Mouse (Mus musculus) erythroblast, embryonic 14.5 days (primary cell): Measurements from ENCODE around the gene Skp1a. TPM values are rescaled to one million over a fixed set of nuclear protein-coding genes. Genes with fewer than 3 reads are reported as not detected.
A peak's percentile ranks its signal among the peaks of the same experiment; 100 is the strongest.

Experiments
- H3K27me3 ChIP-seq: 2 replicates; pipeline ENCODE4 v1.6.1; 2012; ENCODE audit warnings: inconsistent platforms; ENCODE audit not compliant: control insufficient read depth
- H3K36me3 ChIP-seq: 2 replicates; pipeline ENCODE4 v1.6.1; 2012; ENCODE audit warnings: mild to moderate bottlenecking, inconsistent platforms; ENCODE audit not compliant: control insufficient read depth
- H3K4me1 ChIP-seq: 2 replicates; pipeline ENCODE4 v1.6.1; 2012; ENCODE audit warnings: inconsistent platforms; ENCODE audit not compliant: control insufficient read depth
- H3K4me3 ChIP-seq: replicated peaks from 2 replicates; pipeline ENCODE3; 2012; ENCODE audit warnings: moderate library complexity, mild to moderate bottlenecking, inconsistent platforms
- H3K9me3 ChIP-seq: 2 replicates; pipeline ENCODE4 v1.6.1; 2012; ENCODE audit warnings: low read length, inconsistent platforms, mixed read lengths; ENCODE audit not compliant: control insufficient read depth
- GATA1 ChIP-seq: IDR thresholded peaks from 2 replicates; pipeline ENCODE4 v1.6.1; 2012; ENCODE audit warnings: low read length, inconsistent platforms, mixed read lengths
- TAL1 ChIP-seq: IDR thresholded peaks from 3 replicates; pipeline ENCODE4 v1.6.1; 2012; ENCODE audit warnings: low read length, inconsistent platforms, mixed read lengths
- polyA plus RNA-seq: library from polyadenylated mRNA; stranded (reverse); fragments of >175 nt; gene quantifications from 2 replicates; pipeline ENCODE4 v1.2.3, GENCODE M21; 2012

Skp1a gene
- polyA plus RNA-seq, 1 experiment, result 2.3 TPM

DNA sequence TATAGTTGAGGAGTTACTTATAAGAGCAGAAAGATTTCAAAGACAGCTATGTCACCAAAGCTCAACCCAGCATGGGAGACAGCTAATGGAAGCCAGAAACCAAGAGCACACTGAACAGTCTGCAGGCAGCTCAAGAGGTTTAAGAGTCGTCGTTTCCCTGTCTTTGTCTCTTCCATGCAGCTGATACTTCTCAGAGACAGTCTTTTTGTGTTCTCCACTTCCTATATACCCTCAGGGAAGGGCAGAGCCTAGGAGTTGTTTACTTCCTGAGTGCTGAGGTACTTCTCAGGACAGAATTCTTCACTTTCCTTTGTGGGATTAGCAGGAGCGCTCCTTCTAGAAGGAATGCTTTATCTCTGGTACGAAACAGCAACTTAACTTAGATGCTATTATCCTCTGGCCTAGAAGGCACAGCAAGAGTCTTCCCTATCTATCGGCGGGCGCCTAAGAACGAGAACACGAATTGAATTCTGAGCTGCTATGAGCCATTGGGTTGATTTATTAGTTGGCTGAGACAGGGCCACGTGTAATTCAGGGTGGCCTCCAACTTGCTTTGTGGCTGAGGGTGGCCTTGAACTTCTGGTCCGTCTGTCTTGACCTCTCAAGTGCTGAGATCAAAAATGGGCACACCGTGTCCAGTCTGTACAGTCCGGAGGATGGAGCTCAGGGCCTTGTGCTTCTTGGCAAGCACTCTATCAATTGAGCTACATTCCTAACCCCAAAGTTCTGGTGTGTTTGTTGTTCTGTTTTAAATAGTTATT is 4.1 kb upstream of the Skp1a start:
- TF ChIP-seq GATA1 (no peak), TAL1 (no peak)
- Histone ChIP-seq H3K27me3 (peaks cover 17% of the 10 kb centered on the region), H3K9me3 (no peaks in the 10 kb centered on the region), H3K4me3 (no peak overlapping the region), H3K36me3 (no peaks in the 10 kb centered on the region; the same call in 1 of the 2 replicates), H3K4me1 (peaks cover 15% of the 10 kb centered on the region)

- H3K36me3 ChIP-seq, result no peaks in the 10 kb centered on the region; the same call in 1 of the 2 replicates
- TF ChIP-seq TAL1 (no peak), GATA1 (no peak)
- H3K9me3 ChIP-seq, result no peaks in the 10 kb centered on the region
- H3K27me3 ChIP-seq, result peaks cover 11% of the 10 kb centered on the region
- H3K4me3 ChIP-seq, result no peak overlapping the region
- H3K4me1 ChIP-seq, result peaks cover 22% of the 10 kb centered on the region
Measured at GRCm38 (mm10) chr11:52228722-52229448, 2.9 kb upstream of the Skp1a start.

GRCm38 (mm10) chr11:52230694-52231093 is 1.1 kb upstream of the Skp1a start:
- Histone ChIP-seq H3K9me3 (no peaks in the 10 kb centered on the region), H3K36me3 (peaks cover 3% of the 10 kb centered on the region), H3K4me1 (peaks cover 24% of the 10 kb centered on the region), H3K4me3 (peak overlapping the region; percentile 99), H3K27me3 (no peaks in the 10 kb centered on the region)
- TF ChIP-seq TAL1, result no peak
- TF ChIP-seq GATA1, result no peak

DNA sequence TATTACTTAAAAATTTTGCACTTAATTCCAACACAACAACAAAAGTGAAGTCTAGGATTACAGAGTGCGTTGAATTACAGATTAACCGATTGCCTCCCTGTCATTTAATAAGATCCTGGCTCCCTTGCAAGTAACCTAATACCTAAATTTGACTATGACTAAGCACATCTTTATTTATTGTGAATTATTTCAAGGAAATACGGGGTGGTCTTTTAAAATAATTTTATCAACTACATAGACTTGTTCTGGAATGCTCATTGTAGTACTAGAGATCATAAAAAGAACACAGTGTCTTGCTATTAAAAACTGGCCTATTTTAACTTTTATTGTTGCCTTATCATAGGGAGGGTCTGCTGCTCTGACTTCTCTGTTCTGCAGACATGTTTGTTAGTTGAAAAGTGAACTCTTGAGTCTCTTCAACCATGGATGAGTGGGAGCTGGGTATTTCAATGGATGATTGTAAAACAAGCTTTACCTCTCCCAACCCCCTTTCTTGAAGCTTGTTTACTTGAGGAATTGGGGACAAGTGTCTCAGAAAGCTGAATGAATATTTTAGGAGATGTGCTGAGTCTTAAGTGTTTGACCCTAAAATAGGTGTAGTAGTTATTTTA is 1.4 kb downstream of the Skp1a start:
- TF ChIP-seq TAL1 (no peak), GATA1 (no peak)
- peak overlapping the region; percentile 99 for H3K4me3 ChIP-seq
- no peaks in the 10 kb centered on the region for H3K9me3 ChIP-seq
- H3K4me1 ChIP-seq, result peaks cover 24% of the 10 kb centered on the region
- H3K36me3 ChIP-seq, result peaks cover 28% of the 10 kb centered on the region
- no peaks in the 10 kb centered on the region for H3K27me3 ChIP-seq

DNA sequence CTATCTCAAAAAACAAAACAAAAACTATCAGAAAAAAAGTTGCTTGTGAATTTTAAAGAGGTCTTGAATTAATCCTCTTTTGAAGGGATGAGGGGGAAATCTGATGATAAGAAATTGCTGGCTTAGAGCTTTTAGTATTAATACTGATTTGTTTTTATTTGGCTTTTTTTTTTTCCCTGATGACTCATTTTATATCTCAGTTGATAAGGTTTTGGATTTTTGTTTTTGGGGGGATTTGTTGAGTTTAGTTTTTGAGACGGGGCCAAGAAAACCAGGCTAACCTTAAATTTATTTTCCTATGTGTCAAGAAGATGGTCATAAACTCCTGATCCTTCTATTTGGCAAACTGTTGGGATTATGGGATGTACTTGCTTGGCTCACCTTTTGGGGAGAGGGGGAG is 2.1 kb downstream of the Skp1a start:
- TF ChIP-seq GATA1, result no peak
- no peak for TF ChIP-seq TAL1
- Histone ChIP-seq H3K4me3 (peak overlapping the region; percentile 99), H3K4me1 (peaks cover 24% of the 10 kb centered on the region), H3K9me3 (no peaks in the 10 kb centered on the region), H3K36me3 (peaks cover 35% of the 10 kb centered on the region), H3K27me3 (no peaks in the 10 kb centered on the region)

GRCm38 (mm10) chr11:52234509-52234908 is 2.7 kb downstream of the Skp1a start:
- H3K36me3 ChIP-seq, result peaks cover 39% of the 10 kb centered on the region
- TF ChIP-seq TAL1, result no peak
- TF ChIP-seq GATA1, result no peak
- no peaks in the 10 kb centered on the region for H3K27me3 ChIP-seq
- no peaks in the 10 kb centered on the region for H3K9me3 ChIP-seq
- H3K4me3 ChIP-seq, result no peak overlapping the region
- H3K4me1 ChIP-seq, result peaks cover 24% of the 10 kb centered on the region

DNA sequence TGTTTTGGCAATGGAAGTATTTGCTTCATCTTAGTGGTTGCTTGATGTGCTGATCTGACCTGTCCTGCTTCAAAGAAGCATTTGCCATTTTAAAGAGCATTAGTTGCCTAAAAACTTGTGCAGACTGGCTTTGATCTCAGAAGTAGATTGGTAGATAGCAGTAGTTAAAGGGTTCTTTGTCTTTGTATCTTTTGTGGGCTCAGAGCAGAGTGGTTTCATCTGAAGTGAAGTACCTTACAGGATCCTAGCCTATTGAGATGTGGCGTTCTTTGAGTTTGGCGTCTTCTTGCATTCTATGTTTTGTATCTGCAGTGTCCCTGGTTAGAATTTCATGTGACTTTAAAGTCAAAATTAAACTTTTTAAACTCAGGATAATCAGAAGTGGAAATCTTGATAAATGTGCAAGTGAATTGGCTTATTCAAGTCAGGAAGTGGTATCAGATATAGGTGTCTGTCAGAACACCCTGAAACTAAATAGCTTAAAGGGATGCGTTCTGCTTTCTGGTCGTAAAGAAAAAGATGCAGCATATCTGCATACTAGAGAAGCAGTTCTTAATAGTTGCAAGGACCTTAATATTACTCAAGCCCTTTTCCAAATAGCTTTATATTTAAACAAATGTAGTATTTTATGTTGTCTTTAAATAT is 9.2 kb downstream of the Skp1a start:
- TF ChIP-seq GATA1 (no peak), TAL1 (no peak)
- no peaks in the 10 kb centered on the region for H3K27me3 ChIP-seq
- H3K4me1 ChIP-seq, result no peaks in the 10 kb centered on the region
- no peaks in the 10 kb centered on the region for H3K9me3 ChIP-seq
- peaks cover 89% of the 10 kb centered on the region for H3K36me3 ChIP-seq
- H3K4me3 ChIP-seq, result no peak overlapping the region

- Histone ChIP-seq H3K27me3 (no peaks in the 10 kb centered on the region), H3K36me3 (peaks cover 58% of the 10 kb centered on the region), H3K4me1 (no peaks in the 10 kb centered on the region), H3K4me3 (no peak overlapping the region), H3K9me3 (no peaks in the 10 kb centered on the region)
- TF ChIP-seq TAL1 (no peak), GATA1 (no peak)
Measured at GRCm38 (mm10) chr11:52249452-52249851, 17.7 kb downstream of the Skp1a start.

- no peak for TF ChIP-seq TAL1
- TF ChIP-seq GATA1, result no peak
- Histone ChIP-seq H3K4me3 (no peak overlapping the region), H3K27me3 (no peaks in the 10 kb centered on the region), H3K4me1 (no peaks in the 10 kb centered on the region), H3K9me3 (no peaks in the 10 kb centered on the region), H3K36me3 (peaks cover 35% of the 10 kb centered on the region)
Measured at GRCm38 (mm10) chr11:52251770-52252169, 20.0 kb downstream of the Skp1a start.
